Mouse (Mus musculus): ENCODE data around the gene Csnk1d. TPM values are rescaled to one million over a fixed set of nuclear protein-coding genes. Genes with fewer than 3 reads are reported as not detected.
A peak's percentile ranks its signal among the peaks of the same experiment; 100 is the strongest.

Gene Csnk1d
- polyA plus RNA-seq, 1 experiment from 2014 or later = 71.3 TPM

DNA sequence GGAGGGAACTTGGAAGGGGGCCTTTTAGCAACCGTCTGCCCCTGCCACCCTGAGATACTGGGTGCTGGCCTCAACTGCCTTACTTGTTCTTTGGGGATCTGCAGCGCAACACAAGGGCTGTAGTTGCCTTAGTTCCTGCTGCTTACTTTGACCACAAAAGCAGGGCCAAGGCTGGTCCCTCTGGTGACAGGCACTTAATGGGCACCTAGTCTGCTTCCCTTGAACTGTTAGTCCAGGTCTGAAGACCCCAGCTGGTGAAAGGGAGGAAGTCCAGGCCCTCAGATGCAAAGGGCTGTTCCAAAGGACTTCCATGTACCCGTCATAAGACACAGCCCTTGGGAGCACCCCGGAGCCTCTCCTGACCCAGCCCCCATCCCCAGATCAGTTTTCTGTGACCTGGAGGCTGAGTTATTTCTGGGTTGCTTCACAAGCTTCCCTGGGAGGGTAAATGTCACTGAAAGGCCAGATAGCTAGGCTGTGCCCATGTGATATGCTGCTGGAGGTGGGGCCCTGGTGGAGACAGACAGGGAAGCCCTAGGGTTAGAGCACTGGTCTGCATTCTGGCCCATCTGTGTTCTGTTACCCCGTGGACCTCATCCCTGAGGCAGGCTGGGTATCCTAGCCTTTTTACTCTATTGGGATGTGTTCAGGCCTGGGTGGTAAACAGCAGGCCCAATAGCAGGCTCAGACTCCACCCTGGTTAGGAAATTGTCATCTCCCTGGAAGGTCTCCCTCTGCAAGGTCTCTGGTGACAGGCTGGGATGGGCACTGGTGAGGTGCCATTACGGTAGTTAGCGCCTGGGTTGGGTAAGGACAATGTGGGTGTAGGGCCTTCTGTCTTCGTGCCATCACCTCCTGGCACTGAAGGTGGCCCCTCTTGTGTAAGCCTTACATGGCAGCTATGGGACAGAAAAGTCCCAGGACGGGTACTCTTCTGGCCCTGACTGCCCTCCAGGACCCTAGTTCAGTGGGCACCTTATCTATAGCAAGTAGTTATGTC, 39.1 kb downstream of the Csnk1d start:
- H3K36me3 ChIP-seq (ENCODE audit: control insufficient read depth, insufficient read depth, low read length) = peaks cover 7% of the 10 kb centered on the region; the same call in 1 of the 2 replicates
- peaks cover 3% of the 10 kb centered on the region; the same call in 1 of the 2 replicates for H3K27me3 ChIP-seq (ENCODE audit: control insufficient read depth, insufficient read depth, low read length)
- H3K9ac ChIP-seq (ENCODE audit: low read length) = peak overlapping the region; percentile 65; the same call in 1 of the 2 replicates
- no peak overlapping the region; the same call in 1 of the 2 replicates for H3K27ac ChIP-seq (ENCODE audit: low read depth, low read length)
- H3K9me3 ChIP-seq (ENCODE audit: control insufficient read depth, low read length) = no peaks in the 10 kb centered on the region
- DNase-seq (ENCODE audit: low spot score, missing footprints) (no peak), ATAC-seq (ENCODE audit: low FRiP score) (no peak)
- peak overlapping the region; percentile 46 for H3K4me3 ChIP-seq (ENCODE audit: low read depth, low read length)
- 84% methylated on average over 9 of the region's 9 CpGs for WGBS
- H3K4me2 ChIP-seq = peak overlapping the region; percentile 66
- H3K4me1 ChIP-seq (ENCODE audit: control insufficient read depth, insufficient read depth, low read length) = peaks cover 30% of the 10 kb centered on the region

GRCm38 (mm10) chr11:120951237-120951636, 39.9 kb downstream of the Csnk1d start:
- no peaks in the 10 kb centered on the region for H3K9me3 ChIP-seq (ENCODE audit: control insufficient read depth, low read length)
- H3K4me2 ChIP-seq = peak overlapping the region; percentile 66
- peaks cover 30% of the 10 kb centered on the region for H3K4me1 ChIP-seq (ENCODE audit: control insufficient read depth, insufficient read depth, low read length)
- peak overlapping the region; percentile 20; the same call in 1 of the 2 replicates for H3K27ac ChIP-seq (ENCODE audit: low read depth, low read length)
- H3K27me3 ChIP-seq (ENCODE audit: control insufficient read depth, insufficient read depth, low read length) = peaks cover 3% of the 10 kb centered on the region; the same call in 1 of the 2 replicates
- peak overlapping the region; percentile 65 for H3K9ac ChIP-seq (ENCODE audit: low read length)
- DNase-seq (ENCODE audit: low spot score, missing footprints) = no peak
- peak overlapping the region; percentile 46 for H3K4me3 ChIP-seq (ENCODE audit: low read depth, low read length)
- peaks cover 6% of the 10 kb centered on the region; the same call in 1 of the 2 replicates for H3K36me3 ChIP-seq (ENCODE audit: control insufficient read depth, insufficient read depth, low read length)
- WGBS = 18% methylated on average over 8 of the region's 8 CpGs
- ATAC-seq (ENCODE audit: low FRiP score) = peak; percentile 3; the same call in 1 of the 2 replicates

DNA sequence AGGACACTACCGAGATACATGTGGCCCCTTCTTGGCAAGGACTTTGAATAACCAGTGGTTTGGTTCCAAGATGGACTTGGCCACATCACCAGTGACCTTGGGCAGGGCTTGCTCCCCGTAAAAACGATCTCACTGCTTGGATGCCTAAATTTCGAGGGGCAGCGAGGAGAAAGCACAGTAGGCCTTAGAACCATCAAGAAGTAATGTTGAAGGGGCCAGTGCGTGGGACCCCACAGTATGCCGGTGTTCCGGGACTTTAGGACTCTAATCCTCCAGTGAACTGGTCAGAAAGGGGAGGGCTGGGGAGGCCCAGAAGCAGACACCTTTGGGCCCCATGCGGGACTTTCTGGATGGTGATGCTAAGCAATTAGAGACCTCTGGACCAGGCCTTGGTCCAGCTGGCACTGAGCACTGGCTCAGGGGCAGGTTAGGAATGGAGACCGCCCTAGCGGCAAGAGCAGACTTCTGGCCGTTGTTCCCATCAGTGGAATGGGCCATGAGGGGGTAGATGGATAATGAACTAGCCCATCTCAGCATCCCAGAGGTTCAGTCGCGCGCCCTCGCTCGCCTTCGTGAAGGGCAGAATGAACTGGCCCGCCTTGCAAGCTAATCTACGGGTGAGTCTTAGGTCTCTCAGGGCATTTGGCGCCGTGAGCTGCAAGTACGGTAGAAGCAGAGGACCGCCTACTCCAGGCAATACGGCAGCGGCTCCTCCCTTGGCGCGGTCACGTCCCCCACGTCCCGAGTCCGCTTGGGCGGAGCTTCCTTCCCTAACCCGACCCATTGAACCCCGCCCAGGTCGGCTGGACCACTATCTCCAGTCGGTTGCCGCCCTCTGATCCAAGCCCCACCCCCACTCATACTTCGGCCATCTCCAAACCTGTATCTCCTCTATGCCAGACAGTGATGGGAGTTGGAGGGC, 40.6 kb downstream of the Csnk1d start:
- H3K9ac ChIP-seq (ENCODE audit: low read length) = peak overlapping the region; percentile 65
- peak overlapping the region; percentile 66 for H3K4me2 ChIP-seq
- no peaks in the 10 kb centered on the region for H3K9me3 ChIP-seq (ENCODE audit: control insufficient read depth, low read length)
- WGBS = under 1% methylated on average over 39 of the region's 39 CpGs
- DNase-seq (ENCODE audit: low spot score, missing footprints) (peak; percentile 99), ATAC-seq (ENCODE audit: low FRiP score) (peak; percentile 90)
- peak overlapping the region; percentile 46 for H3K4me3 ChIP-seq (ENCODE audit: low read depth, low read length)
- peak overlapping the region; percentile 25 for H3K27ac ChIP-seq (ENCODE audit: low read depth, low read length)
- no peaks in the 10 kb centered on the region; the same call in 1 of the 2 replicates for H3K36me3 ChIP-seq (ENCODE audit: control insufficient read depth, insufficient read depth, low read length)
- peaks cover 30% of the 10 kb centered on the region for H3K4me1 ChIP-seq (ENCODE audit: control insufficient read depth, insufficient read depth, low read length)
- peaks cover 3% of the 10 kb centered on the region; the same call in 1 of the 2 replicates for H3K27me3 ChIP-seq (ENCODE audit: control insufficient read depth, insufficient read depth, low read length)

GRCm38 (mm10) chr11:120949863-120950262, 41.3 kb downstream of the Csnk1d start:
- H3K9ac ChIP-seq (ENCODE audit: low read length) = peak overlapping the region; percentile 65

GRCm38 (mm10) chr11:120948861-120949851, 42.0 kb downstream of the Csnk1d start:
- ATAC-seq (ENCODE audit: low FRiP score) (peak; percentile 4; the same call in 1 of the 2 replicates), DNase-seq (ENCODE audit: low spot score, missing footprints) (peak; percentile 95)
- no peaks in the 10 kb centered on the region for H3K36me3 ChIP-seq (ENCODE audit: control insufficient read depth, insufficient read depth, low read length)
- peaks cover 3% of the 10 kb centered on the region; the same call in 1 of the 2 replicates for H3K27me3 ChIP-seq (ENCODE audit: control insufficient read depth, insufficient read depth, low read length)
- WGBS = 1% methylated on average over 70 of the region's 75 CpGs
- H3K4me2 ChIP-seq = peak overlapping the region; percentile 66
- no peak overlapping the region for H3K27ac ChIP-seq (ENCODE audit: low read depth, low read length)
- H3K9ac ChIP-seq (ENCODE audit: low read length) = peak overlapping the region; percentile 65
- peak overlapping the region; percentile 46 for H3K4me3 ChIP-seq (ENCODE audit: low read depth, low read length)
- peaks cover 30% of the 10 kb centered on the region for H3K4me1 ChIP-seq (ENCODE audit: control insufficient read depth, insufficient read depth, low read length)
- no peaks in the 10 kb centered on the region for H3K9me3 ChIP-seq (ENCODE audit: control insufficient read depth, low read length)

More at GRCm38 (mm10) chr11:120949863-120950262, 41.3 kb downstream of the Csnk1d start:
- peaks cover 30% of the 10 kb centered on the region for H3K4me1 ChIP-seq (ENCODE audit: control insufficient read depth, insufficient read depth, low read length)
- DNase-seq (ENCODE audit: low spot score, missing footprints) (peak; percentile 92), ATAC-seq (ENCODE audit: low FRiP score) (no peak)
- peak overlapping the region; percentile 66 for H3K4me2 ChIP-seq
- peaks cover 3% of the 10 kb centered on the region; the same call in 1 of the 2 replicates for H3K27me3 ChIP-seq (ENCODE audit: control insufficient read depth, insufficient read depth, low read length)
- H3K9me3 ChIP-seq (ENCODE audit: control insufficient read depth, low read length) = no peaks in the 10 kb centered on the region
- H3K4me3 ChIP-seq (ENCODE audit: low read depth, low read length) = peak overlapping the region; percentile 46
- 4% methylated on average over 10 of the region's 10 CpGs for WGBS
- no peaks in the 10 kb centered on the region for H3K36me3 ChIP-seq (ENCODE audit: control insufficient read depth, insufficient read depth, low read length)
- H3K27ac ChIP-seq (ENCODE audit: low read depth, low read length) = no peak overlapping the region

DNA sequence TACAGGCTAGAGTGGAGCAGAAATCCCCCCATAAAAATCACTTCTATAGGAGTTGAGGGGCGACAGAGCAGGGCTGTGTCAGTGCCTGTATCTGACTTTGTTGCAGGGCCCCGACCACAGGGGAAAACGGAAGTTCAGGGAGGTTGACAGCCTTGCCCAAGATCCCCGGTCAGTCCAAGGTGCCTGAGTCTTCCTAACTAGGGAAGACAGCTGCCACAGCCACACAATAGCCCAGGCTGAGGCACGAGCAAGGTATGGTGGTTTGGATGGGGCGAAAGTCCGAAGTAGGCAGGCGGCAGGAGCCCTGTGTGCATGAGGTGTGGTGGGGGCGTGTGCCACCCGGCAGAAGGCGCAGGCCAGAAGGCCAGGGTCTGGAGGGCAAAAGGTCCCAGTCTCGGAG, 42.8 kb downstream of the Csnk1d start, which contains the start of gene Slc16a3:
Gene Slc16a3 (plus strand): TSS at position 153 of the 400 bp plus-strand sequence.
- H3K36me3 ChIP-seq (ENCODE audit: control insufficient read depth, insufficient read depth, low read length) = no peaks in the 10 kb centered on the region
- no peak within 1 kb of the TSS for H3K27ac ChIP-seq (ENCODE audit: low read depth, low read length)
- WGBS = 42% methylated on average over 12 of the region's 12 CpGs
- peak within 1 kb of the TSS; percentile 66 for H3K4me2 ChIP-seq
- H3K27me3 ChIP-seq (ENCODE audit: control insufficient read depth, insufficient read depth, low read length) = peaks cover 3% of the 10 kb centered on the region; the same call in 1 of the 2 replicates
- H3K9me3 ChIP-seq (ENCODE audit: control insufficient read depth, low read length) = no peaks in the 10 kb centered on the region
- DNase-seq (ENCODE audit: low spot score, missing footprints) (no peak), ATAC-seq (ENCODE audit: low FRiP score) (no peak)
- peak within 1 kb of the TSS; percentile 46 for H3K4me3 ChIP-seq (ENCODE audit: low read depth, low read length)
- H3K9ac ChIP-seq (ENCODE audit: low read length) = peak within 1 kb of the TSS; percentile 65
- peaks cover 30% of the 10 kb centered on the region for H3K4me1 ChIP-seq (ENCODE audit: control insufficient read depth, insufficient read depth, low read length)

- H3K9me3 ChIP-seq (ENCODE audit: control insufficient read depth, low read length) = no peaks in the 10 kb centered on the region
Observed at GRCm38 (mm10) chr11:120945926-120946325, 45.2 kb downstream of the Csnk1d start.

More at GRCm38 (mm10) chr11:120945926-120946325, 45.2 kb downstream of the Csnk1d start:
- H3K36me3 ChIP-seq (ENCODE audit: control insufficient read depth, insufficient read depth, low read length) = no peaks in the 10 kb centered on the region
- peaks cover 16% of the 10 kb centered on the region for H3K4me1 ChIP-seq (ENCODE audit: control insufficient read depth, insufficient read depth, low read length)
- ATAC-seq (ENCODE audit: low FRiP score) (no peak), DNase-seq (ENCODE audit: low spot score, missing footprints) (peak; percentile 44)
- H3K4me3 ChIP-seq (ENCODE audit: low read depth, low read length) = no peak overlapping the region
- 95% methylated on average over 5 of the region's 5 CpGs for WGBS
- peaks cover 3% of the 10 kb centered on the region; the same call in 1 of the 2 replicates for H3K27me3 ChIP-seq (ENCODE audit: control insufficient read depth, insufficient read depth, low read length)
- H3K4me2 ChIP-seq = no peak overlapping the region
- H3K27ac ChIP-seq (ENCODE audit: low read depth, low read length) = no peak overlapping the region
- no peak overlapping the region for H3K9ac ChIP-seq (ENCODE audit: low read length)
